Mouse (Mus musculus): ENCODE measurements at regions not wholly inside any gene's neighbourhood (a gene's known extent, or its start where the extent isn't known, plus 50 kb on each side); places are given as distances from the start of the nearest gene placed in this dataset.

DNA sequence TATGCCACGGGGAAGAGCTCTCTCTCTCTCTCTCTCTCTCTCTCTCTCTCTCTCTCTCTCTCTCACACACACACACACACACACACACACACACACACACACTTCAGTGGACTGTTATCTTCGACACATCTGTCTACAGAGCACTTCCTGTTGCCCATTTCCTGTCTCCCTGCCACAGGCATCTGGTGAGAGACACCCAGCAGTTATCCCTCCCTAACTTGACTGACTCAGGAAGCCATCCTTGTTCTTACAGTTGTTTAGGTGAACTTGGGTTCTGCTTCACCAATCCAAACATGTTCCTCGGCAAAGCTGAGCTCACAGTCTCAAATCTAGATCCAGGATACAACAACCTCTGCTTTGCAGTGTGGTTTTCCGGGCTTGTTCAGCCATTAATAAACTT is 119.6 kb downstream of the Gm12728 start:
- WGBS = 74% methylated on average over 4 of the region's 4 CpGs
- H3K9me3 ChIP-seq (ENCODE audit: control insufficient read depth, low read length) = no peaks in the 10 kb centered on the region
- H3K27me3 ChIP-seq (replicated peaks; ENCODE audit: control insufficient read depth, insufficient read depth, low read length) = no peaks in the 10 kb centered on the region
- ATAC-seq = no peak
- H3K27ac ChIP-seq (ENCODE audit: low read depth, low read length) = no peak overlapping the region
- no peak overlapping the region for H3K4me2 ChIP-seq (ENCODE audit: low read length)
- H3K9ac ChIP-seq (ENCODE audit: low read depth, low read length) = no peak overlapping the region
- H3K36me3 ChIP-seq (ENCODE audit: control insufficient read depth, insufficient read depth, low read length) = no peaks in the 10 kb centered on the region
- H3K4me3 ChIP-seq (ENCODE audit: low read length) = no peak overlapping the region
- no peaks in the 10 kb centered on the region for H3K4me1 ChIP-seq (ENCODE audit: control insufficient read depth, insufficient read depth, low read depth, low read length)

DNA sequence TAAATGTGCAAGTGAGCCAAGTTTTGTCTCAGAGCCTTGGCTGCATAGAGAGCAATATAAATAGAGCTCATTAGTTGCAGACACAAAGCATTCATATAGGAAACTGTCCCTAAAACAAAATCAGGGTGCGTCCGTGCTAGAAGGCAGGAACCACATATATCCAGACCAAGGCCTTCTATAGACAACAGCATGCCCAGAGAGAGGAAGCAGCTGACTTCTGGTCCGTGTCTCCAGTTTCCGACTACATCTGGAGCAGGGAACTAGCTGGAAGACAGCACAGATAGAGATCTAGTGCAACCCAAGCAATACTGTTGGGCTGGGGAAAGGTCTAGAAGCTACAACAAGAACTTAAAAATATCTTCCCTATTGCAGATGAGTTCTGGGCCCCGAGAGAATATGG is 121.0 kb downstream of the Gm12728 start:
- Histone ChIP-seq H3K9ac (ENCODE audit: low read depth, low read length) (no peak overlapping the region), H3K4me3 (ENCODE audit: low read length) (no peak overlapping the region), H3K36me3 (ENCODE audit: control insufficient read depth, insufficient read depth, low read length) (no peaks in the 10 kb centered on the region), H3K4me1 (ENCODE audit: control insufficient read depth, insufficient read depth, low read depth, low read length) (no peaks in the 10 kb centered on the region), H3K27ac (ENCODE audit: low read depth, low read length) (no peak overlapping the region), H3K27me3 (replicated peaks; ENCODE audit: control insufficient read depth, insufficient read depth, low read length) (no peaks in the 10 kb centered on the region), H3K4me2 (ENCODE audit: low read length) (no peak overlapping the region), H3K9me3 (ENCODE audit: control insufficient read depth, low read length) (no peaks in the 10 kb centered on the region)
- WGBS = 83% methylated on average over 5 of the region's 5 CpGs
- ATAC-seq = no peak

DNA sequence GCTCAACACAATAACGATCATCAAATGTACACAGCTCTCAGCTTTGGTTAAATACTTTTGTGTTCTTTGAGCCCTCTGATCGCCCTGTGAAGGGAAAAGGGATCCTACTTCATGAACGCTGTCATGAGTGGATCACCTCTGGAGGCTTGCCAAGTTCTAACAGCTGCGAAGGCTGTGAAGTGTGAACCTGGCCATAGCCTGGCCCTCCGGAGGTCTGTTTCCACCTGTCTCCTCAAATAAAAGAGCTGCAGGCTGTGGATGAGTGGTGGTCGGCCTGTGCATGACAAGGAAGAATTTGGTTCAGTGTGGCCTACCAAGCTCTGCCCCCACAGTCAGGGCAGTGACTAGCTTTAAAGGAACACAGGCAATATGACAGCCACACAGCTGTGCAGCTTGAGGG is 122.0 kb downstream of the Gm12728 start:
- Histone ChIP-seq H3K4me3 (ENCODE audit: low read length) (no peak overlapping the region), H3K4me2 (ENCODE audit: low read length) (no peak overlapping the region), H3K27ac (ENCODE audit: low read depth, low read length) (no peak overlapping the region), H3K36me3 (ENCODE audit: control insufficient read depth, insufficient read depth, low read length) (no peaks in the 10 kb centered on the region), H3K27me3 (replicated peaks; ENCODE audit: control insufficient read depth, insufficient read depth, low read length) (no peaks in the 10 kb centered on the region), H3K4me1 (ENCODE audit: control insufficient read depth, insufficient read depth, low read depth, low read length) (no peaks in the 10 kb centered on the region), H3K9ac (ENCODE audit: low read depth, low read length) (no peak overlapping the region), H3K9me3 (ENCODE audit: control insufficient read depth, low read length) (no peaks in the 10 kb centered on the region)
- ATAC-seq = peak; percentile 30; the same call in 1 of the 2 replicates
- WGBS = 65% methylated on average over 6 of the region's 6 CpGs

DNA sequence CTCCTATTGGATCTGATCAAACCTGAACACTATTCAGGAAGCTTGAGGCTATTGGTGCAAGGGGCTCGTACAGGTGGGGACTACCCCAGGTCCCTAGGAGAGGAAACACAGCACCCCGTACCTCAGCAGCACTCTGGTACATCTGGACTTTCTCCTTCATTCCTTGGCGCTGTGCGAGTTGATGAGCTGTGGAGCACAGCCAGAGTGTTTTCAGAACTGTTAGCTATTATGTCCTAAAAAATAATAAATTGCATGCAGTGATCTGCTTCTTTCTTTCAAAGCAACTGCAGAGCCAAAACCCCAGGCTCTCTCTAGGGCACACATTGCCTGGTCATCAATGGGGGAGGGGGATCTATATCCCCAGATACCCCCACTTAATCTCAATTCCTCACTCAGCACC is 122.6 kb downstream of the Gm12728 start:
- ATAC-seq = no peak
- 80% methylated on average over 4 of the region's 4 CpGs for WGBS
- Histone ChIP-seq H3K27ac (ENCODE audit: low read depth, low read length) (no peak overlapping the region), H3K4me2 (ENCODE audit: low read length) (no peak overlapping the region), H3K9ac (ENCODE audit: low read depth, low read length) (no peak overlapping the region), H3K36me3 (ENCODE audit: control insufficient read depth, insufficient read depth, low read length) (no peaks in the 10 kb centered on the region), H3K4me1 (ENCODE audit: control insufficient read depth, insufficient read depth, low read depth, low read length) (no peaks in the 10 kb centered on the region), H3K9me3 (ENCODE audit: control insufficient read depth, low read length) (no peaks in the 10 kb centered on the region), H3K4me3 (ENCODE audit: low read length) (no peak overlapping the region), H3K27me3 (replicated peaks; ENCODE audit: control insufficient read depth, insufficient read depth, low read length) (no peaks in the 10 kb centered on the region)

DNA sequence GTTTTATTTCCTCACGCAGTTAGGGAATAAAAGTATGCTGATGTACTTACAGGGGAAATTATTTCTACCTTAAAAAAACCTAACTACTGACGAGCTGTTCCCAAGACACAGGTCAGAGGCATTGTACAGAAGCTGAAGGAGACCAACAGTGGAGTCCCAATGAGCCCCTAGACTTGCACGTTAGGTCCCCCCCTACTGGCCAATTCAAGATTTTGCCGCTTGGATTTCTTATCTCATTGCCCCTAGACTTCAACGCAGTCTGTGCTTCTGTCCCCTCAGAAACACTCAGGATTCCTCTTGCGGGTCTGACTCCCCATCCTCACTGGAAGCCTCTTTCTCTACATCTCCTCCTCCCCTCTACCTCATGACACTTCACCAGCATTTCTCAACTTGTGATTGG is 125.3 kb downstream of the Gm12728 start:
- 36% methylated on average over 6 of the region's 6 CpGs for WGBS
- H3K27me3 ChIP-seq (replicated peaks; ENCODE audit: control insufficient read depth, insufficient read depth, low read length) = no peaks in the 10 kb centered on the region
- no peaks in the 10 kb centered on the region for H3K9me3 ChIP-seq (ENCODE audit: control insufficient read depth, low read length)
- no peak overlapping the region for H3K4me2 ChIP-seq (ENCODE audit: low read length)
- no peaks in the 10 kb centered on the region for H3K36me3 ChIP-seq (ENCODE audit: control insufficient read depth, insufficient read depth, low read length)
- no peak overlapping the region for H3K27ac ChIP-seq (ENCODE audit: low read depth, low read length)
- no peak overlapping the region for H3K9ac ChIP-seq (ENCODE audit: low read depth, low read length)
- H3K4me3 ChIP-seq (ENCODE audit: low read length) = no peak overlapping the region
- ATAC-seq = no peak
- no peaks in the 10 kb centered on the region for H3K4me1 ChIP-seq (ENCODE audit: control insufficient read depth, insufficient read depth, low read depth, low read length)

DNA sequence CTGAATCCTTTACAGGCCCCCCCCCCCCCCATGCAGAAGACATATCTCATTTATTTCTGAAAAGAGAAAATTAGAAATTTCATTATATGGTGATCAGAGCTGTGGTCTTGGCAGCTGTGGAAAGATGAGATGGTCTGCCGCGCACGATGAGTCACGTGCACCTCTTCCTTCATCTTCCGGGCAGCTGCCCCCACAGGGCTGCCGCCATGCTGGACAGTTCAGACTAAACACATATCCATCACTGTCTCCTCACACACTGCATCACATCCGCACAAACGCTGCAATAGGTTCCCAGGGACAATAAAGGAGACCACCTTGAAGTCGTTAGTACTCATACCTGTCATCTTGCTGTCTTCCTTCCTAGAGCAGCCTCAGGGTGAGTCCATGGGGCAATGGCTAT is 126.6 kb downstream of the Gm12728 start:
- no peak overlapping the region for H3K27ac ChIP-seq (ENCODE audit: low read depth, low read length)
- H3K4me2 ChIP-seq (ENCODE audit: low read length) = no peak overlapping the region
- no peak overlapping the region for H3K4me3 ChIP-seq (ENCODE audit: low read length)
- H3K4me1 ChIP-seq (ENCODE audit: control insufficient read depth, insufficient read depth, low read depth, low read length) = no peaks in the 10 kb centered on the region
- no peaks in the 10 kb centered on the region for H3K9me3 ChIP-seq (ENCODE audit: control insufficient read depth, low read length)
- 86% methylated on average over 9 of the region's 9 CpGs for WGBS
- H3K27me3 ChIP-seq (replicated peaks; ENCODE audit: control insufficient read depth, insufficient read depth, low read length) = no peaks in the 10 kb centered on the region
- H3K36me3 ChIP-seq (ENCODE audit: control insufficient read depth, insufficient read depth, low read length) = no peaks in the 10 kb centered on the region
- H3K9ac ChIP-seq (ENCODE audit: low read depth, low read length) = no peak overlapping the region
- ATAC-seq = no peak

DNA sequence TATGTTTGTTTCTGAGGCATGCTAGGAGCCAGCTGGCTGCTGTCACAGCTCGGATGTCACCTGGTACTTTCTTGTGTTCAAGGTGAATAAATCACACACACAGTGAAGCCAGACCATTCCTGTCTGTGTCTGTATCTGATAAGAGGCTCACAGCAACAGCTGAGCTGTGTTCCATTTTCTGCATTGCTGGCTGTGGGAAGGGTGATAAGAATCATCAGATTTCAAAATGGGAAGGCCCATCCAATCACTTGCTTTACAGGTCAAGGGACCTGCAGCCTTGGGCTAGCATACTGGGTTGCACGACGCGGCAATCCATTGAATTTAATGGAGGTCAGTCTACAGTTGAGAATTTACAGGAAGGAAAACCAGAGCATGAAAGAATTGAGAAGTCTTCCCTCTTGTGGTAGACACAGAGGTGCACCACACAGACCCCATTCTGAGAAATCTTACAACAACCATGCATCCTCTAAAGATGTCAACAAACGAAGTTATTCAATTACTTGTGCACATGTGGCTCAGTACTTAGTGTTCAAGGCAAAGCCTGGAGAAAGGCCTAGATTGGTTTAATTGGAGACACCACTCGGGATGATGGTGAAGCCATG is 135.2 kb downstream of the Gm12728 start:
- H3K4me1 ChIP-seq (ENCODE audit: control insufficient read depth, insufficient read depth, low read depth, low read length) = no peaks in the 10 kb centered on the region
- no peak overlapping the region for H3K4me3 ChIP-seq (ENCODE audit: low read length)
- H3K27ac ChIP-seq (ENCODE audit: low read depth, low read length) = no peak overlapping the region
- H3K9ac ChIP-seq (ENCODE audit: low read depth, low read length) = no peak overlapping the region
- WGBS = 80% methylated on average over 6 of the region's 6 CpGs
- no peaks in the 10 kb centered on the region for H3K36me3 ChIP-seq (ENCODE audit: control insufficient read depth, insufficient read depth, low read length)
- ATAC-seq = no peak
- no peaks in the 10 kb centered on the region for H3K27me3 ChIP-seq (replicated peaks; ENCODE audit: control insufficient read depth, insufficient read depth, low read length)
- H3K9me3 ChIP-seq (ENCODE audit: control insufficient read depth, low read length) = no peaks in the 10 kb centered on the region
- H3K4me2 ChIP-seq (ENCODE audit: low read length) = no peak overlapping the region

DNA sequence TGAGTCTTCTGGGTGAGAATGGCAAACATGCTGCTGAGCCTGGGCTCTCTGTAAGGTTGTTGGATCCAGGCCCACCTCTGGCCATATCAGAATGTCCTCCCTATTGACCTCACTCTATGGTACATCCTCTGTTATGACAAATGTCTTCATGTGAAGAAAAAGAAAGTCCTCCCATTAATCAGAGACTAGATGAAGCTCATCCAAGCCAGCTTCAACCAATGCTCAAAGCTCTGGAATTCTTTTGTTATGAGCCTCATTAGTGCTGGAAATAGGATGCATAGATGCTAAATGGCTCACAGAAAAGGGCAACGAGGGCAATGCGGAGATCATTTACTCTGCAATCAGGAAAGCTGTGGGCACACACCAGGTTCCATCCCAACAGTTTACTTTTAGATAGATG is 135.8 kb downstream of the Gm12728 start:
- Histone ChIP-seq H3K9me3 (ENCODE audit: control insufficient read depth, low read length) (no peaks in the 10 kb centered on the region), H3K4me1 (ENCODE audit: control insufficient read depth, insufficient read depth, low read depth, low read length) (no peaks in the 10 kb centered on the region), H3K9ac (ENCODE audit: low read depth, low read length) (no peak overlapping the region), H3K36me3 (ENCODE audit: control insufficient read depth, insufficient read depth, low read length) (no peaks in the 10 kb centered on the region), H3K4me3 (ENCODE audit: low read length) (no peak overlapping the region), H3K27ac (ENCODE audit: low read depth, low read length) (no peak overlapping the region), H3K27me3 (replicated peaks; ENCODE audit: control insufficient read depth, insufficient read depth, low read length) (no peaks in the 10 kb centered on the region), H3K4me2 (ENCODE audit: low read length) (no peak overlapping the region)
- WGBS = 93% methylated on average over 2 of the region's 2 CpGs
- ATAC-seq = no peak

DNA sequence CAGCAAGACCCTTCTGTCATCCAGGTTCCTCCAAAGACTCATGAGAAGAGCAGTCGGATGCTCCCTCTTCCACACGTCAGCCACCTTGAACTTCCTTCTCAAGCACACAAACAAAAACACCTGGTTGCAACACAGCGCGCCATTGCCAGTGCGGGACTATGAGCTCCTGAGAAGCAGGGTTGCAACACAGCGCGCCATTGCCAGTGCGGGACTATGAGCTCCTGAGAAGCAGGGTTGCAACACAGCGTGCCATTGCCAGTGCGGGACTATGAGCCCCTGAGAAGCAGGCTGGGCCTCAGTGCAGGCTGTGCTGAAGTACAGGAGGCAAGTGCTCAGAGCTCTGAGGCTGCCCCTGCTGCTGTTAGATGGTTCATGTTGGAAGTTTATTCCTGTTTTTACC is 140.0 kb downstream of the Gm12728 start:
- no peak for ATAC-seq
- no peaks in the 10 kb centered on the region for H3K27me3 ChIP-seq (replicated peaks; ENCODE audit: control insufficient read depth, insufficient read depth, low read length)
- H3K4me3 ChIP-seq (ENCODE audit: low read length) = no peak overlapping the region
- H3K4me2 ChIP-seq (ENCODE audit: low read length) = no peak overlapping the region
- no peaks in the 10 kb centered on the region for H3K4me1 ChIP-seq (ENCODE audit: control insufficient read depth, insufficient read depth, low read depth, low read length)
- H3K27ac ChIP-seq (ENCODE audit: low read depth, low read length) = no peak overlapping the region
- no peaks in the 10 kb centered on the region for H3K9me3 ChIP-seq (ENCODE audit: control insufficient read depth, low read length)
- 98% methylated on average over 10 of the region's 10 CpGs for WGBS
- no peaks in the 10 kb centered on the region for H3K36me3 ChIP-seq (ENCODE audit: control insufficient read depth, insufficient read depth, low read length)
- no peak overlapping the region for H3K9ac ChIP-seq (ENCODE audit: low read depth, low read length)

DNA sequence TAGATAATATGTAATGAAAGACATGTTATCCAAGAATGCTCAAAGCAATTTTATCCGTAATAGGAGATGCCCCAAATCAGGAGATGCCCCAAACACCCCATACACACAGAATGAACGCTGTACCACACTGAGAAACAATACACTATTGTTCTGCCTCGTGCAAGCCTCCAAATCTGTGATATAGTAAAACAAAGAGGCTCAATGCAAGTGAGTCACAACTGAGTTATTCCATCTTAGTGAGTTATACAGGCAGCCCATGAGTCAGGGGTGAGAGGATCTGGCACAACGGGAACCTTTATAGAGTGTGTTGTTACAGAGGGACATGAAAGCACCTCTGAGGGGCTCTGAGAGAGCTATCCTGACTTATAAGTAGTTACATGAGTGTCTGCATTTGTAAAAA is 145.3 kb downstream of the Gm12728 start:
- H3K4me1 ChIP-seq (ENCODE audit: control insufficient read depth, insufficient read depth, low read depth, low read length) = no peaks in the 10 kb centered on the region
- 55% methylated on average over 4 of the region's 4 CpGs for WGBS
- H3K27me3 ChIP-seq (replicated peaks; ENCODE audit: control insufficient read depth, insufficient read depth, low read length) = no peaks in the 10 kb centered on the region
- H3K4me2 ChIP-seq (ENCODE audit: low read length) = no peak overlapping the region
- no peaks in the 10 kb centered on the region for H3K36me3 ChIP-seq (ENCODE audit: control insufficient read depth, insufficient read depth, low read length)
- H3K4me3 ChIP-seq (ENCODE audit: low read length) = no peak overlapping the region
- ATAC-seq = no peak
- H3K9ac ChIP-seq (ENCODE audit: low read depth, low read length) = no peak overlapping the region
- H3K9me3 ChIP-seq (ENCODE audit: control insufficient read depth, low read length) = no peaks in the 10 kb centered on the region
- H3K27ac ChIP-seq (ENCODE audit: low read depth, low read length) = no peak overlapping the region
